Mouse (Mus musculus) liver, adult 2 months (tissue): Measurements from ENCODE around the gene Cdca4. TPM values are rescaled to one million over a fixed set of nuclear protein-coding genes. Genes with fewer than 3 reads are reported as not detected.

Experiments used
- DNase-seq: peaks from one replicate; pipeline ENCODE4 v3.0.0-alpha.2; 2011; ENCODE audit warnings: low read depth, low spot score; ENCODE audit errors: extremely low read depth
- H3K27ac ChIP-seq: fragments of 200-500 bp; replicated peaks from 2 replicates; pipeline ENCODE4 v1.5.1; 2012; ENCODE audit warnings: low read depth, mild to moderate bottlenecking, control low read depth, inconsistent platforms, low read length; ENCODE audit not compliant: insufficient read depth
- H3K27me3 ChIP-seq: fragments of 200-500 bp; 2 replicates; pipeline ENCODE4 v1.6.1; 2012; ENCODE audit warnings: mild to moderate bottlenecking, moderate library complexity, low read length, inconsistent platforms; ENCODE audit not compliant: control insufficient read depth, insufficient read depth
- H3K36me3 ChIP-seq: fragments of 200-500 bp; 2 replicates; pipeline ENCODE4 v1.6.1; 2012; ENCODE audit warnings: low read length, inconsistent platforms; ENCODE audit not compliant: control insufficient read depth, insufficient read depth
- H3K4me1 ChIP-seq: fragments of 200-500 bp; 2 replicates; pipeline ENCODE4 v1.6.1; 2011; ENCODE audit warnings: low read length; ENCODE audit not compliant: control insufficient read depth, insufficient read depth
- H3K4me3 ChIP-seq: fragments of 200-500 bp; 2 replicates; pipeline ENCODE4 v1.5.1; 2011; ENCODE audit warnings: low read depth, mild to moderate bottlenecking, control low read depth, low read length, moderate library complexity; ENCODE audit not compliant: insufficient read depth
- H3K79me2 ChIP-seq: fragments of 200-500 bp; 2 replicates; pipeline ENCODE4 v1.6.1; 2012; ENCODE audit warnings: inconsistent platforms, mild to moderate bottlenecking, low read length, moderate library complexity; ENCODE audit not compliant: control insufficient read depth, insufficient read depth
- H3K9ac ChIP-seq: fragments of 200-500 bp; 2 replicates; pipeline ENCODE4 v1.6.1; 2012; ENCODE audit warnings: low read depth, mild to moderate bottlenecking, control low read depth, inconsistent platforms, low read length
- CTCF ChIP-seq: fragments of 200-500 bp; IDR thresholded peaks from 2 replicates; pipeline ENCODE4 v1.5.1; 2011; ENCODE audit warnings: low read depth, low read length, control low read depth
- POLR2A ChIP-seq: fragments of 200-500 bp; IDR thresholded peaks from 2 replicates; pipeline ENCODE4 v1.6.1; 2011; ENCODE audit warnings: low read length, control low read depth; ENCODE audit not compliant: insufficient read depth; ENCODE audit errors: extremely low read depth
- WGBS: fragments of 180-500 bp; shearing (Covaris S2); methylation state at CpG from one replicate; pipeline ENCODE4 v1.1.7; 2018; 5-methylcytosine and 5-hydroxymethylcytosine counted together
- polyA plus RNA-seq: library from polyadenylated mRNA; depleted of rRNA; stranded (reverse); fragments of >200 nt; gene quantifications from 2 replicates; pipeline ENCODE4 v1.2.3, GENCODE M21; 2012
- total RNA-seq: library from RNA; depleted of rRNA; stranded (reverse); fragments of >200 nt; gene quantifications from 2 replicates; pipeline ENCODE4 v1.2.3, GENCODE M21; 2014

Gene Cdca4
- total and polyA plus RNA-seq, 2 experiments: 3.5 to 5.0 TPM

- H3K36me3 ChIP-seq: no peaks in the 10 kb centered on the region
- 97% methylated on average over 7 of the region's 7 CpGs for WGBS
- TF ChIP-seq CTCF (no peak), POLR2A (no peak)
- H3K4me3 ChIP-seq: no peak overlapping the region
- H3K27ac ChIP-seq: no peak overlapping the region
- H3K27me3 ChIP-seq: no peaks in the 10 kb centered on the region
- no peak overlapping the region for H3K9ac ChIP-seq
- H3K4me1 ChIP-seq: no peaks in the 10 kb centered on the region
- DNase-seq: no peak
- no peaks in the 10 kb centered on the region for H3K79me2 ChIP-seq
These were observed 31.5 kb upstream of the Cdca4 start for GRCm38 (mm10) chr12:112860765-112861164.

- DNase-seq: no peak
- H3K9ac ChIP-seq: no peak overlapping the region
- H3K4me3 ChIP-seq: no peak overlapping the region
- no peak for TF ChIP-seq POLR2A
- H3K4me1 ChIP-seq: no peaks in the 10 kb centered on the region
- no peak overlapping the region for H3K27ac ChIP-seq
- no peaks in the 10 kb centered on the region for H3K79me2 ChIP-seq
- H3K27me3 ChIP-seq: no peaks in the 10 kb centered on the region
- no peaks in the 10 kb centered on the region for H3K36me3 ChIP-seq
- WGBS: 66% methylated on average over 8 of the region's 8 CpGs
These were observed 30.7 kb upstream of the Cdca4 start for GRCm38 (mm10) chr12:112859930-112860329.

GRCm38 (mm10) chr12:112858581-112859336 is 29.5 kb upstream of the Cdca4 start:
- no peak overlapping the region for H3K9ac ChIP-seq
- no peaks in the 10 kb centered on the region for H3K79me2 ChIP-seq
- 92% methylated on average over 9 of the region's 9 CpGs for WGBS
- H3K4me1 ChIP-seq: no peaks in the 10 kb centered on the region
- no peaks in the 10 kb centered on the region for H3K36me3 ChIP-seq
- no peak for DNase-seq
- TF ChIP-seq CTCF: no peak
- no peak overlapping the region for H3K27ac ChIP-seq
- H3K27me3 ChIP-seq: no peaks in the 10 kb centered on the region
- H3K4me3 ChIP-seq: no peak overlapping the region

- no peak overlapping the region for H3K4me3 ChIP-seq
- H3K27ac ChIP-seq: no peak overlapping the region
- no peaks in the 10 kb centered on the region for H3K79me2 ChIP-seq
- H3K27me3 ChIP-seq: no peaks in the 10 kb centered on the region
- H3K9ac ChIP-seq: no peak overlapping the region
- no peak for TF ChIP-seq POLR2A
- TF ChIP-seq CTCF: no peak
- WGBS: 73% methylated on average over 9 of the region's 9 CpGs
- no peak for DNase-seq
- no peaks in the 10 kb centered on the region for H3K4me1 ChIP-seq
- no peaks in the 10 kb centered on the region for H3K36me3 ChIP-seq
These were observed 28.1 kb upstream of the Cdca4 start for GRCm38 (mm10) chr12:112857021-112857925.

GRCm38 (mm10) chr12:112856338-112856737 is 27.1 kb upstream of the Cdca4 start:
- H3K36me3 ChIP-seq: no peaks in the 10 kb centered on the region
- no peaks in the 10 kb centered on the region for H3K27me3 ChIP-seq
- no peak overlapping the region for H3K27ac ChIP-seq
- TF ChIP-seq CTCF (no peak), POLR2A (no peak)
- no peak for DNase-seq
- 90% methylated on average over 3 of the region's 3 CpGs for WGBS
- H3K4me3 ChIP-seq: no peak overlapping the region
- H3K4me1 ChIP-seq: no peaks in the 10 kb centered on the region
- H3K79me2 ChIP-seq: no peaks in the 10 kb centered on the region
- H3K9ac ChIP-seq: no peak overlapping the region
